8 mouse cellular contexts compared by ENCODE assay signal in genomic region chr15:80075733-80076337, GRCm38 (mm10). TPM values are rescaled to one million over a fixed set of nuclear protein-coding genes. Genes with fewer than 3 reads are reported as not detected.
DNase-seq lines count a peak whose midpoint lies in the region; ATAC-seq and TF ChIP-seq lines count a peak whose summit lies in the region.

No protein-coding gene starts in this region.

- WGBS in heart, postnatal 0 days, result 34% methylated on average over 5 of the region's 5 CpGs
- 32% methylated on average over 5 of the region's 5 CpGs for WGBS in embryonic facial prominence, embryonic 12.5 days
- WGBS in liver, embryonic 16.5 days (ENCODE audit: insufficient replicate concordance), result 22% methylated on average over 5 of the region's 5 CpGs

- TF ChIP-seq CTCF in heart, postnatal 0 days (IDR thresholded peaks at IDR 0.05; ENCODE audit: low read depth), result no peak
- no peak for TF ChIP-seq CTCF in ES-Bruce4 (IDR thresholded peaks at IDR 0.05; ENCODE audit: low read depth, low read length)

- H3K36me3 ChIP-seq in heart, postnatal 0 days (replicated peaks; ENCODE audit: control insufficient read depth, insufficient read depth, low read length), result peaks cover 40% of the 10 kb centered on the region
- peaks cover 38% of the 10 kb centered on the region for H3K36me3 ChIP-seq in ES-Bruce4 (ENCODE audit: control insufficient read depth, insufficient read depth, low read length, poor library complexity, severe bottlenecking)
- H3K36me3 ChIP-seq in embryonic facial prominence, embryonic 12.5 days, result peaks cover 44% of the 10 kb centered on the region
- H3K36me3 ChIP-seq in liver, embryonic 16.5 days (ENCODE audit: control insufficient read depth, insufficient read depth), result peaks cover 46% of the 10 kb centered on the region

- ATAC-seq in heart, postnatal 0 days (ENCODE audit: insufficient read depth, low read depth), result no peak
- ATAC-seq in embryonic facial prominence, embryonic 12.5 days (ENCODE audit: insufficient number of reproducible peaks, insufficient read depth, low FRiP score, low TSS enrichment), result no peak
- peak; percentile 40 for ATAC-seq in liver, embryonic 16.5 days (ENCODE audit: low read depth)

- H3K27me3 ChIP-seq in heart, postnatal 0 days (ENCODE audit: control insufficient read depth, insufficient read depth, low read length), result no peaks in the 10 kb centered on the region
- no peaks in the 10 kb centered on the region for H3K27me3 ChIP-seq in ES-Bruce4 (ENCODE audit: control insufficient read depth, insufficient read depth, low read length, poor library complexity, severe bottlenecking)
- no peaks in the 10 kb centered on the region for H3K27me3 ChIP-seq in embryonic facial prominence, embryonic 12.5 days
- H3K27me3 ChIP-seq in liver, embryonic 16.5 days (ENCODE audit: control insufficient read depth, insufficient read depth, low read depth, low read length), result no peaks in the 10 kb centered on the region; the same call in 1 of the 2 replicates

- no peak for TF ChIP-seq EP300 in heart, postnatal 0 days (IDR thresholded peaks at IDR 0.05; ENCODE audit: low read depth)
- TF ChIP-seq EP300 in ES-Bruce4 (IDR thresholded peaks at IDR 0.05; ENCODE audit: insufficient read depth, low read depth, low read length), result no peak

- intact Hi-C loops in heart, postnatal 25 days (cut with DNase I), result loop anchor here (1.0 kb wide), 1 partner anchor 130 kb away; no protein-coding TSS in a partner anchor

- H3K4me2 ChIP-seq in heart, postnatal 0 days (ENCODE audit: low read depth, low read length), result no peak overlapping the region
- H3K4me2 ChIP-seq in embryonic facial prominence, embryonic 12.5 days (replicated peaks), result no peak overlapping the region
- H3K4me2 ChIP-seq in liver, embryonic 16.5 days (ENCODE audit: low read depth, low read length), result no peak overlapping the region

- no peak for TF ChIP-seq POLR2A in ES-Bruce4 (IDR thresholded peaks at IDR 0.05; ENCODE audit: insufficient read depth, low read length)

- H3K4me3 ChIP-seq in heart, postnatal 0 days (ENCODE audit: low read depth, low read length), result no peak overlapping the region
- H3K4me3 ChIP-seq in ES-Bruce4 (ENCODE audit: low read depth, low read length), result no peak overlapping the region
- H3K4me3 ChIP-seq in embryonic facial prominence, embryonic 12.5 days, result no peak overlapping the region
- H3K4me3 ChIP-seq in liver, embryonic 16.5 days (ENCODE audit: low read depth, low read length), result no peak overlapping the region

- peaks cover 18% of the 10 kb centered on the region; the same call in 1 of the 2 replicates for H3K4me1 ChIP-seq in heart, postnatal 0 days (ENCODE audit: control insufficient read depth, insufficient read depth)
- no peaks in the 10 kb centered on the region for H3K4me1 ChIP-seq in ES-Bruce4 (ENCODE audit: control insufficient read depth, insufficient read depth, low read length)
- peaks cover 13% of the 10 kb centered on the region for H3K4me1 ChIP-seq in embryonic facial prominence, embryonic 12.5 days
- peaks cover 44% of the 10 kb centered on the region for H3K4me1 ChIP-seq in liver, embryonic 16.5 days (ENCODE audit: control insufficient read depth, low read depth, low read length)

- no peak for DNase-seq in heart, postnatal 0 days (ENCODE audit: low spot score)
- no peak for DNase-seq in heart, postnatal 25 days (ENCODE audit: low spot score)
- DNase-seq in testis, postnatal 10 days (ENCODE audit: low spot score), result no peak
- no peak for DNase-seq in layer of hippocampus, postnatal 14 days (ENCODE audit: low spot score in 2 of 2)
- DNase-seq in layer of hippocampus, postnatal 10 days (ENCODE audit: low spot score in 2 of 2), result no peak

- peak overlapping the region; percentile 22; the same call in 1 of the 2 replicates for H3K27ac ChIP-seq in heart, postnatal 0 days (ENCODE audit: low read depth)
- peak overlapping the region; percentile 26 for H3K27ac ChIP-seq in ES-Bruce4 (ENCODE audit: insufficient read depth, low read length)
- H3K27ac ChIP-seq in embryonic facial prominence, embryonic 12.5 days, result peak overlapping the region; percentile 47; the same call in 1 of the 2 replicates
- H3K27ac ChIP-seq in liver, embryonic 16.5 days (ENCODE audit: low read length), result peak overlapping the region; percentile 78

- no peak overlapping the region for H3K9ac ChIP-seq in heart, postnatal 0 days (replicated peaks; ENCODE audit: low read depth, low read length)
- H3K9ac ChIP-seq in ES-Bruce4 (ENCODE audit: low read depth, poor library complexity, severe bottlenecking), result no peak overlapping the region
- 0 out of 2 replicates have a peak overlapping the region, but pooled peaks have one; percentile 5 for H3K9ac ChIP-seq in embryonic facial prominence, embryonic 12.5 days
- peak overlapping the region; percentile 35 for H3K9ac ChIP-seq in liver, embryonic 16.5 days (ENCODE audit: low read depth, low read length)

- no peaks in the 10 kb centered on the region for H3K9me3 ChIP-seq in heart, postnatal 0 days (replicated peaks; ENCODE audit: control insufficient read depth, low read length)
- H3K9me3 ChIP-seq in ES-Bruce4 (replicated peaks; ENCODE audit: control insufficient read depth, insufficient read depth, low read length, poor library complexity, severe bottlenecking), result no peaks in the 10 kb centered on the region
- no peaks in the 10 kb centered on the region for H3K9me3 ChIP-seq in embryonic facial prominence, embryonic 12.5 days
- no peaks in the 10 kb centered on the region for H3K9me3 ChIP-seq in liver, embryonic 16.5 days (replicated peaks; ENCODE audit: control insufficient read depth, low read length)

RNA-seq across cellular contexts. Expression of gene Syngr1, which starts 15.3 kb away (rescaled TPM):
- 104 and 144 TPM in 2 replicates for total RNA-seq in heart, postnatal 0 days (2014; rRNA removed; ENCODE audit: low replicate concordance)
- polyA plus RNA-seq in heart, postnatal 0 days (2015; fragmentation: Nextera tagmentation; extraction: Ambion mirVana), result 140 and 150 TPM in 2 replicates
- total RNA-seq in heart, postnatal 25 days (2021), result 10 to 100 TPM; 77.5 to 92.2 TPM
- 30.7 and 32.3 TPM in 2 replicates for polyA plus RNA-seq in ES-Bruce4 (2011; ENCODE audit: insufficient read depth, insufficient read length, low read depth, missing spikeins)
- polyA plus RNA-seq in embryonic facial prominence, embryonic 12.5 days (2016; fragmentation: Nextera tagmentation; extraction: Ambion mirVana), result 6.4 and 8.1 TPM in 2 replicates
- 11.3 and 12.7 TPM in 2 replicates for polyA plus RNA-seq in liver, embryonic 16.5 days (2015; fragmentation: Nextera tagmentation; extraction: Ambion mirVana)
- 100 to 1,000 TPM; 462 to 472 TPM for total RNA-seq in layer of hippocampus, postnatal 14 days (2021)
- total RNA-seq in layer of hippocampus, postnatal 10 days (2021), result 100 to 1,000 TPM; 362 to 374 TPM

RNA-seq across cellular contexts. Expression of gene Rpl3, which starts 15.8 kb away (rescaled TPM):
- total RNA-seq in heart, postnatal 0 days (2014; rRNA removed; ENCODE audit: low replicate concordance), result 763 and 766 TPM in 2 replicates
- polyA plus RNA-seq in heart, postnatal 0 days (2015; fragmentation: Nextera tagmentation; extraction: Ambion mirVana), result 480 and 487 TPM in 2 replicates
- 100 to 1,000 TPM; 154 to 183 TPM for total RNA-seq in heart, postnatal 25 days (2021)
- polyA plus RNA-seq in ES-Bruce4 (2011; ENCODE audit: insufficient read depth, insufficient read length, low read depth, missing spikeins), result 2,815 and 3,044 TPM in 2 replicates
- 944 and 1,004 TPM in 2 replicates for polyA plus RNA-seq in embryonic facial prominence, embryonic 12.5 days (2016; fragmentation: Nextera tagmentation; extraction: Ambion mirVana)
- polyA plus RNA-seq in liver, embryonic 16.5 days (2015; fragmentation: Nextera tagmentation; extraction: Ambion mirVana), result 481 and 545 TPM in 2 replicates
- 100 to 1,000 TPM; 460 to 491 TPM for total RNA-seq in layer of hippocampus, postnatal 14 days (2021)
- 100 to 1,000 TPM; 535 to 605 TPM for total RNA-seq in layer of hippocampus, postnatal 10 days (2021)

RNA-seq across cellular contexts. Expression of gene Tab1, which starts 57.1 kb away (rescaled TPM):
- 37.3 and 41.2 TPM in 2 replicates for total RNA-seq in heart, postnatal 0 days (2014; rRNA removed; ENCODE audit: low replicate concordance)
- 25.0 and 29.1 TPM in 2 replicates for polyA plus RNA-seq in heart, postnatal 0 days (2015; fragmentation: Nextera tagmentation; extraction: Ambion mirVana)
- 10 to 100 TPM; 23.7 to 26.5 TPM for total RNA-seq in heart, postnatal 25 days (2021)
- 13.5 and 15.6 TPM in 2 replicates for polyA plus RNA-seq in ES-Bruce4 (2011; ENCODE audit: insufficient read depth, insufficient read length, low read depth, missing spikeins)
- 47.5 and 48.5 TPM in 2 replicates for polyA plus RNA-seq in embryonic facial prominence, embryonic 12.5 days (2016; fragmentation: Nextera tagmentation; extraction: Ambion mirVana)
- 11.3 and 12.2 TPM in 2 replicates for polyA plus RNA-seq in liver, embryonic 16.5 days (2015; fragmentation: Nextera tagmentation; extraction: Ambion mirVana)
- 10 to 100 TPM; 29.7 to 31.4 TPM for total RNA-seq in layer of hippocampus, postnatal 14 days (2021)
- 10 to 100 TPM; 28.2 to 35.0 TPM for total RNA-seq in layer of hippocampus, postnatal 10 days (2021)

Comparison
In these comparisons a context has a peak if more than half of its experiments do, and no peak if none do; other contexts are left out.
1. H3K27ac ChIP-seq: peak in every context shown above with its lines; median percentile 78 in liver, embryonic 16.5 days; 47 in embryonic facial prominence, embryonic 12.5 days; 26 in ES-Bruce4; 22 in heart, postnatal 0 days.
2. H3K9ac ChIP-seq: peak in embryonic facial prominence, embryonic 12.5 days (single experiment) and liver, embryonic 16.5 days (single experiment); none in heart, postnatal 0 days (single experiment) and ES-Bruce4 (single experiment).